Mouse (Mus musculus): Measurements from ENCODE around the gene Bace2. TPM values are rescaled to one million over a fixed set of nuclear protein-coding genes. Genes with fewer than 3 reads are reported as not detected.

Gene Bace2
- total and polyA plus RNA-seq, 3 experiments = 4.8 to 16.9 (median 15.8) TPM

DNA sequence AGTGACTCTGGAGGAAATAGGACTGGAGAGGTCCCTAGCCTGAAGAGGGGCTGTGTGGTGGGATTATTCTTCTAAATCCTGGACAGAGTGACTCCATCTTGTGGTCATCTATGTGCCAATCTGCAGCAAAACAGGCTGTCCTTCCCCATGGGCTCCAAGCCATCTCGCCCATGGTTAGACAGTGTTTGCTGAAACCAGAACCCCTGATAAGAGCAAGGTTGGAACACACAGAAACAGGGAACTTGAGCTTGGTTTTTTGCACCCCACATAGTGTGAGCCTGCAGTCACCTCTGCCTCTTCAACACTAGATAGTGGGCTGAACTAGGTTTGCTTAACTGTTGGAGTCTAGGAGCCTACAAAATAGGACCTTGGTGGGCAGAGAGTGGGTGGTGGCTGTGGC lies 120.0 kb downstream of the Bace2 start:
- WGBS = 94% methylated on average over 1 of the region's 1 CpGs
- DNase-seq = no peak
- Histone ChIP-seq H3K4me1 (ENCODE audit: control insufficient read depth, insufficient read depth, low read length) (peaks cover 2% of the 10 kb centered on the region), H3K79me2 (replicated peaks; ENCODE audit: control insufficient read depth, insufficient read depth, low read length) (no peaks in the 10 kb centered on the region), H3K9ac (ENCODE audit: low read depth, low read length) (no peak overlapping the region), H3K27ac (no peak overlapping the region), H3K36me3 (ENCODE audit: control insufficient read depth, insufficient read depth, low read length) (no peaks in the 10 kb centered on the region), H3K27me3 (ENCODE audit: control insufficient read depth, insufficient read depth, low read length) (no peaks in the 10 kb centered on the region), H3K4me3 (no peak overlapping the region)
- TF ChIP-seq EP300 (IDR thresholded peaks at IDR 0.05; ENCODE audit: insufficient read depth, low read depth, low read length) (no peak), CTCF (IDR thresholded peaks at IDR 0.05) (no peak), POLR2A (IDR thresholded peaks at IDR 0.05; ENCODE audit: insufficient read depth, low read depth, low read length) (no peak)
- intact Hi-C loops (cut with DNase I) = no loop called here

DNA sequence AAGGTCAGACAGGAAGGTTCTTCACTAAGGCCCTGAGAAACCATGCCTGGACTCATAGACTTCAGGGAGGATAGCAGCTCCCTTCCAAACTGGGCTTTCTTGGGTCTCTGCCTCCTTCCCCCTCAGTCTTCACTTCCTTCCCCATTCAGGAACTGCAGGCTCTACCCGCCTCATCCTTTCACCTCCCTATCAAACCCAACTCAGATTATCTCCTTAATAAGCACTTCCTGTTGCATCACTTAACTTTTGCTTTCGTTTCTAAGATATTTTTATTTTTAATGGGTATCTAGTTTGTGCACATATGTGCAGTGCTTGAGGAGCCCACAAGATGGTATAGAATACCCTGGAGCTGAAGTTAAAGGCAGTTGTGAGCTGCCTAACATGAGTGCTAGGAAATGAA lies 122.1 kb downstream of the Bace2 start:
- Histone ChIP-seq H3K27me3 (ENCODE audit: control insufficient read depth, insufficient read depth, low read length) (no peaks in the 10 kb centered on the region), H3K4me3 (no peak overlapping the region), H3K9ac (ENCODE audit: low read depth, low read length) (no peak overlapping the region), H3K27ac (no peak overlapping the region), H3K79me2 (replicated peaks; ENCODE audit: control insufficient read depth, insufficient read depth, low read length) (no peaks in the 10 kb centered on the region), H3K36me3 (ENCODE audit: control insufficient read depth, insufficient read depth, low read length) (no peaks in the 10 kb centered on the region), H3K4me1 (ENCODE audit: control insufficient read depth, insufficient read depth, low read length) (peaks cover 2% of the 10 kb centered on the region)
- intact Hi-C loops (cut with DNase I) = no loop called here
- 40% methylated on average over 2 of the region's 2 CpGs for WGBS
- no peak for DNase-seq
- TF ChIP-seq CTCF (IDR thresholded peaks at IDR 0.05) (no peak), POLR2A (IDR thresholded peaks at IDR 0.05; ENCODE audit: insufficient read depth, low read depth, low read length) (no peak), EP300 (IDR thresholded peaks at IDR 0.05; ENCODE audit: insufficient read depth, low read depth, low read length) (no peak)

DNA sequence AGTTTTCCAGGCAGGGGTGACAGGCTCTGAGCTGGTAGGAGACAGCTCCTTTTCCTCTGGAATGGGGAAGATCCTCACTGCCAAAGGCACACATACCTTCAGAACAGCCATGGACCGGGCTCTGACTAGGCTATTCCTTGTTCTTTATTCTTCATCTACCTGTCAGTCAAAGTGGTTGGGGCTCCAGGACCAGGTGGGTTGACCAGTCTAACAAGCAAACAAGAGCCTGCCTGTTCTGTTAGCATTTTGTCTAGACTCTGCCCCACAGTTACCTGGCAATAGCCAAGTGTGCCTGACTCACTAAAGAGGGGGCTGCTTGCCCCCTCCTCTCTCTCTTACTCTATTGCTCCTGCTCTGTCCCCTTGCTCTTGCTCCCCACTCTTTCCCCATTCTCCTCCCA lies 135.8 kb downstream of the Bace2 start:
- Histone ChIP-seq H3K4me1 (ENCODE audit: control insufficient read depth, insufficient read depth, low read length) (no peaks in the 10 kb centered on the region), H3K36me3 (ENCODE audit: control insufficient read depth, insufficient read depth, low read length) (no peaks in the 10 kb centered on the region), H3K27ac (no peak overlapping the region), H3K9ac (ENCODE audit: low read depth, low read length) (no peak overlapping the region), H3K27me3 (ENCODE audit: control insufficient read depth, insufficient read depth, low read length) (no peaks in the 10 kb centered on the region), H3K4me3 (no peak overlapping the region), H3K79me2 (replicated peaks; ENCODE audit: control insufficient read depth, insufficient read depth, low read length) (no peaks in the 10 kb centered on the region)
- intact Hi-C loops (cut with DNase I) = no loop called here
- TF ChIP-seq POLR2A (IDR thresholded peaks at IDR 0.05; ENCODE audit: insufficient read depth, low read depth, low read length) = no peak
- TF ChIP-seq EP300 (IDR thresholded peaks at IDR 0.05; ENCODE audit: insufficient read depth, low read depth, low read length) = no peak
- no peak for TF ChIP-seq CTCF (IDR thresholded peaks at IDR 0.05)
- WGBS = 79% methylated on average over 1 of the region's 1 CpGs
- no peak for DNase-seq

Other genes with a start within 250 kb of the Bace2 start
- not detected for gene Dscam, start 186.0 kb upstream of the Bace2 start, total RNA-seq (2021)
- gene Dscam, start 186.0 kb upstream of the Bace2 start, polyA plus RNA-seq (2012; rRNA removed) = 0.06 TPM in 1 of 2 replicates, not detected in the other
- gene Mx1, start 106.2 kb downstream of the Bace2 start, total RNA-seq (2021) = 1 to 10 TPM; 1.7 to 2.1 TPM
- 0.44 and 0.59 TPM in 2 replicates for gene Mx1, start 106.2 kb downstream of the Bace2 start, polyA plus RNA-seq (2012; rRNA removed)
- gene Fam3b, start 158.1 kb downstream of the Bace2 start, total RNA-seq (2021) = not detected
- not detected in 2 replicates for gene Fam3b, start 158.1 kb downstream of the Bace2 start, polyA plus RNA-seq (2012; rRNA removed)

All from heart, adult 2 months (tissue).